Mouse (Mus musculus) kidney, postnatal 10 days (tissue): ENCODE results near the gene Smg9.
"Not testable (repeated sequence)": the region's sequence is repeated elsewhere in the genome, so short reads cannot be mapped to it uniquely, and the experiment has no call there.

Source experiments
- DNase-seq: peaks from one replicate; pipeline ENCODE4 v3.0.0; 2021; ENCODE audit warnings: mixed read lengths

Smg9 gene

GRCm38 (mm10) chr7:24377091-24377865 is 22.1 kb upstream of the Smg9 start:
- peak; percentile 42 for DNase-seq

- DNase-seq, result no peak
These were observed 21.2 kb upstream of the Smg9 start for GRCm38 (mm10) chr7:24378049-24378701.

- no peak for DNase-seq
These were observed 19.5 kb upstream of the Smg9 start for GRCm38 (mm10) chr7:24379934-24380333.

GRCm38 (mm10) chr7:24380370-24380769 is 19.0 kb upstream of the Smg9 start:
- DNase-seq, result no peak

GRCm38 (mm10) chr7:24382730-24383372 is 16.6 kb upstream of the Smg9 start:
- no peak for DNase-seq

- no peak for DNase-seq
These were observed 15.3 kb upstream of the Smg9 start for GRCm38 (mm10) chr7:24384070-24384469.

GRCm38 (mm10) chr7:24384827-24385226 is 14.6 kb upstream of the Smg9 start:
- peak; percentile 80 for DNase-seq

- no peak for DNase-seq
These were observed 12.3 kb upstream of the Smg9 start for GRCm38 (mm10) chr7:24387059-24387556.

GRCm38 (mm10) chr7:24389516-24390187 is 9.8 kb upstream of the Smg9 start:
- no peak for DNase-seq

- no peak for DNase-seq
These were observed 8.9 kb upstream of the Smg9 start for GRCm38 (mm10) chr7:24390512-24390911.

- peak; percentile 37 for DNase-seq
These were observed 8.3 kb upstream of the Smg9 start for GRCm38 (mm10) chr7:24391077-24391476.

GRCm38 (mm10) chr7:24391687-24392086 is 7.7 kb upstream of the Smg9 start:
- DNase-seq, result no peak

GRCm38 (mm10) chr7:24394054-24394453 is 5.4 kb upstream of the Smg9 start:
- no peak for DNase-seq

- no peak for DNase-seq
These were observed 4.8 kb upstream of the Smg9 start for GRCm38 (mm10) chr7:24394475-24395161.

GRCm38 (mm10) chr7:24396832-24397231 is 2.6 kb upstream of the Smg9 start:
- no peak for DNase-seq

- no peak for DNase-seq
These were observed 980 bp upstream of the Smg9 start for GRCm38 (mm10) chr7:24398364-24398913.

- DNase-seq, result no peak
These were observed 648 bp downstream of the Smg9 start for GRCm38 (mm10) chr7:24400082-24400452.

- DNase-seq, result not testable (repeated sequence)
These were observed 1.1 kb downstream of the Smg9 start for GRCm38 (mm10) chr7:24400489-24400888.

GRCm38 (mm10) chr7:24402851-24403250 is 3.4 kb downstream of the Smg9 start:
- DNase-seq, result no peak

- no peak for DNase-seq
These were observed 6.2 kb downstream of the Smg9 start for GRCm38 (mm10) chr7:24405649-24406048.

GRCm38 (mm10) chr7:24406528-24407344 is 7.3 kb downstream of the Smg9 start:
- peak; percentile 83 for DNase-seq
